Mouse (Mus musculus) kidney, postnatal 0 days (tissue): ENCODE data around the gene Ascl3. TPM values are rescaled to one million over a fixed set of nuclear protein-coding genes. Genes with fewer than 3 reads are reported as not detected.
A peak's percentile ranks its signal among the peaks of the same experiment; 100 is the strongest.

Experiments used
- ATAC-seq: fragments of 200-750 bp; cut with Nextera tagmentation; replicated peaks from 2 replicates; pipeline ENCODE4 v1.8.0; 2017; ENCODE audit warnings: low read depth, moderate number of reproducible peaks, moderate TSS enrichment, moderate library complexity; ENCODE audit not compliant: low FRiP score
- DNase-seq: peaks from one replicate; pipeline ENCODE4 v3.0.0-alpha.2; 2016; ENCODE audit warnings: low spot score
- H3K27ac ChIP-seq: fragments of 300-500 bp; sonication (generic); 2 replicates; pipeline ENCODE4 v1.5.1; 2014; ENCODE audit warnings: mild to moderate bottlenecking
- H3K27me3 ChIP-seq: fragments of 300-500 bp; sonication (generic); 2 replicates; pipeline ENCODE4 v1.6.1; 2014; ENCODE audit warnings: low read length, mixed read lengths; ENCODE audit not compliant: insufficient read depth
- H3K36me3 ChIP-seq: fragments of 300-500 bp; sonication (generic); 2 replicates; pipeline ENCODE4 v1.6.1; 2014; ENCODE audit warnings: low read length, mixed read lengths; ENCODE audit not compliant: insufficient read depth
- H3K4me1 ChIP-seq: fragments of 300-500 bp; sonication (generic); replicated peaks from 2 replicates; pipeline ENCODE4 v1.6.1; 2014; ENCODE audit warnings: antibody characterized with exemption, low read length, mixed read lengths; ENCODE audit not compliant: insufficient read depth
- H3K4me2 ChIP-seq: fragments of 300-500 bp; sonication (generic); 2 replicates; pipeline ENCODE4 v1.6.1; 2014; ENCODE audit warnings: mild to moderate bottlenecking, low read length, moderate library complexity, mixed read lengths
- H3K4me3 ChIP-seq: fragments of 300-500 bp; sonication (generic); replicated peaks from 2 replicates; pipeline ENCODE4 v1.5.1; 2014; ENCODE audit warnings: low read depth, low read length
- H3K9ac ChIP-seq: fragments of 300-500 bp; sonication (generic); 2 replicates; pipeline ENCODE4 v1.6.1; 2014; ENCODE audit warnings: low read depth, low read length
- H3K9me3 ChIP-seq: fragments of 300-500 bp; sonication (generic); replicated peaks from 2 replicates; pipeline ENCODE4 v1.6.1; 2016; ENCODE audit warnings: low read length, inconsistent platforms, mixed read lengths
- CTCF ChIP-seq: IDR thresholded peaks from 2 replicates; pipeline ENCODE4 v1.5.1; 2016; ENCODE audit warnings: antibody characterized with exemption, low read depth, mild to moderate bottlenecking, moderate library complexity
- WGBS: fragments of 180-500 bp; shearing (Covaris S2); extraction: QIAGEN DNeasy Blood & Tissue Kit; methylation state at CpG from one replicate; pipeline ENCODE4 v1.1.7; 2014; 5-methylcytosine and 5-hydroxymethylcytosine counted together
- polyA plus RNA-seq: library from polyadenylated mRNA; unstranded; fragments of >200 nt; fragmentation: Nextera tagmentation; extraction: Ambion mirVana; gene quantifications from 2 replicates; pipeline ENCODE4 v1.2.1, GENCODE M21; 2015

Gene Ascl3
- polyA plus RNA-seq, 1 experiment from 2014 or later: 0.68 TPM

DNA sequence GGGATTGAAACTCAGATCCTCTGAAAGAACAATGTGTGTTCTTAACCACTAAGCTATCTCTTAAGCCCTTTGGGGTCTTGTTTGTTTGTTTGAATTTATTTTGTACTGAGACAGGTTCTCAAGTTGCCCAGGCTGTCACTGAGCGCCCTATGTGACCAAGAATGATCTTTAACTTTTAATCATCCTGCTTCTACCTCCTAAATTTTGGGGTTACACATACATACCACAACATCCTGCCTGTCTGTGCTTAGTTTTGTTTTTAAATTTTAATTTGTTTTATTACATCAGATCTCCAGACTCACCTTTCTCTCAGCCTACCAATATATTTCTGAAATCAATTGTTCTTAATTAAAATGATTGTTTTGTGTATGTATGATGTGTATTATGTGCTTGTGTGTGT, 9.5 kb upstream of the Ascl3 start:
- H3K9ac ChIP-seq: no peak overlapping the region
- H3K4me3 ChIP-seq: no peak overlapping the region
- H3K36me3 ChIP-seq: peaks cover 28% of the 10 kb centered on the region; the same call in 1 of the 2 replicates
- no peak overlapping the region for H3K27ac ChIP-seq
- H3K27me3 ChIP-seq: no peaks in the 10 kb centered on the region
- 100% methylated on average over 1 of the region's 1 CpGs for WGBS
- no peaks in the 10 kb centered on the region for H3K9me3 ChIP-seq
- H3K4me1 ChIP-seq: no peaks in the 10 kb centered on the region
- no peak for TF ChIP-seq CTCF
- no peak overlapping the region for H3K4me2 ChIP-seq
- ATAC-seq: no peak
- DNase-seq: no peak

DNA sequence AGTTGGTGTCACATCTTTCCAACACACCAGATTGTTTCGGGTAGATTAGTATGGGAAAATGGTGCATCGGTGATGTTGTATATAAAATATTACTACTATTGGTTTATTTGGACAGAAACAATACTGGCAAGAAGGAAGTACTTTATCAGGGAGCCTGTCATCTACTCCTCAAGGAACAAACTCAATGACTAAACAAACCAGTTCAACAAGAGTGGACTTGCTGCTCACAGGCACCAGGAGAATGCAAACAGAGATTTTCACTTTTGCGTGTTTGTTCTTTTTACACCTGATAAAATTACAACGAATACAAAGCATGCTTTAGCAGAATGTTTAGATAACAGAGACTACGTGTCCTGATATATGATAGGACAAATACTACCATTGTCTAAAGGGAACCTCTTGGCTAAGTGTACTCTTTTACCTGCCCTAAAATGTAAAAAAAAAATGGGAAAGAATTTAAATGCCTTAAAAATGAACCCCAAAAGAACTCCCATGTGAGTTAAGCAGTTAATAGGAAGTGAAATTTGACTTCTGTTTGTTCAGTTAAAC, 8.4 kb upstream of the Ascl3 start:
- H3K27ac ChIP-seq: no peak overlapping the region
- H3K9ac ChIP-seq: no peak overlapping the region
- H3K4me3 ChIP-seq: no peak overlapping the region
- no peaks in the 10 kb centered on the region for H3K4me1 ChIP-seq
- H3K27me3 ChIP-seq: no peaks in the 10 kb centered on the region
- DNase-seq (no peak), ATAC-seq (no peak)
- H3K9me3 ChIP-seq: no peaks in the 10 kb centered on the region
- no peak for TF ChIP-seq CTCF
- H3K4me2 ChIP-seq: no peak overlapping the region
- WGBS: 59% methylated on average over 5 of the region's 5 CpGs
- peaks cover 29% of the 10 kb centered on the region; the same call in 1 of the 2 replicates for H3K36me3 ChIP-seq

- 0 out of 2 replicates have a peak overlapping the region, but pooled peaks have one; percentile 8 for H3K27ac ChIP-seq
- no peak for TF ChIP-seq CTCF
- DNase-seq (peak; percentile 70), ATAC-seq (no peak)
- WGBS: 73% methylated on average over 4 of the region's 4 CpGs
- H3K4me1 ChIP-seq: no peaks in the 10 kb centered on the region; the same call in 1 of the 2 replicates
- peaks cover 14% of the 10 kb centered on the region; the same call in 1 of the 2 replicates for H3K36me3 ChIP-seq
- no peak overlapping the region for H3K4me2 ChIP-seq
- H3K9me3 ChIP-seq: no peaks in the 10 kb centered on the region
- H3K9ac ChIP-seq: no peak overlapping the region
- no peaks in the 10 kb centered on the region for H3K27me3 ChIP-seq
- no peak overlapping the region for H3K4me3 ChIP-seq
Measured at GRCm38 (mm10) chr7:109734806-109735205, 3.3 kb upstream of the Ascl3 start.

GRCm38 (mm10) chr7:109723697-109724096, 7.8 kb downstream of the Ascl3 start, which contains the start of gene BC051019:
Gene BC051019 (minus strand): TSS chr7:109723850.
- 88% methylated on average over 5 of the region's 5 CpGs for WGBS
- no peak for TF ChIP-seq CTCF
- no peak within 1 kb of the TSS for H3K4me2 ChIP-seq
- no peaks in the 10 kb centered on the region for H3K27me3 ChIP-seq
- H3K9ac ChIP-seq: no peak within 1 kb of the TSS
- DNase-seq (no peak), ATAC-seq (no peak)
- no peaks in the 10 kb centered on the region for H3K4me1 ChIP-seq
- H3K4me3 ChIP-seq: no peak within 1 kb of the TSS
- no peaks in the 10 kb centered on the region for H3K9me3 ChIP-seq
- H3K36me3 ChIP-seq: no peaks in the 10 kb centered on the region
- H3K27ac ChIP-seq: no peak within 1 kb of the TSS

- Histone ChIP-seq H3K27ac (no peak overlapping the region), H3K36me3 (no peaks in the 10 kb centered on the region), H3K4me1 (no peaks in the 10 kb centered on the region), H3K4me3 (no peak overlapping the region), H3K9me3 (no peaks in the 10 kb centered on the region), H3K9ac (no peak overlapping the region), H3K27me3 (no peaks in the 10 kb centered on the region), H3K4me2 (no peak overlapping the region)
- ATAC-seq (no peak), DNase-seq (no peak)
- no peak for TF ChIP-seq CTCF
- 94% methylated on average over 8 of the region's 8 CpGs for WGBS
Measured at GRCm38 (mm10) chr7:109723114-109723513, 8.4 kb downstream of the Ascl3 start.

DNA sequence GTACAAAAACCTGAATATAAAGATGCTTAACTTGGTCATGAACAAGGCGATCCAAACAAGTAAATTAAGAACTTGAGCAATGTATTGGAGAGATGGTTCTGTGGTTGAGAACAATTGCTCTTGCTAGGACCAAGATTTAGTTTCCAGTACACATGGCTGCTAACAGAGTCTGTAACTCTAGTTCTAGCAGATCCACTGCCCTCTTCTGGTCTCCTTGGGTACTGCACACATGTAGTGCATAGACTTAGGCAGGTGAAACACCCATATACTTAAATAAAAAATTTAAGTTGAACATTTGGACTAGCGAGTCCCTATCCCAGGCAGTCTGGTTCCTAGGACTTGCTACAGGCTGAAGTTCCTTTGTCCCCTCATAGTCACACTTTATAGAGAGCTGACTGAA, 8.9 kb downstream of the Ascl3 start:
- Histone ChIP-seq H3K9ac (no peak overlapping the region), H3K4me2 (no peak overlapping the region), H3K9me3 (no peaks in the 10 kb centered on the region), H3K4me3 (no peak overlapping the region), H3K27me3 (no peaks in the 10 kb centered on the region), H3K4me1 (no peaks in the 10 kb centered on the region), H3K36me3 (no peaks in the 10 kb centered on the region), H3K27ac (no peak overlapping the region)
- ATAC-seq (no peak), DNase-seq (no peak)
- peak; percentile 31; the same call in 1 of the 2 replicates for TF ChIP-seq CTCF
- WGBS: 94% methylated on average over 2 of the region's 2 CpGs

- no peak overlapping the region for H3K4me3 ChIP-seq
- H3K4me2 ChIP-seq: no peak overlapping the region
- no peak for ATAC-seq
- peak; percentile 67 for TF ChIP-seq CTCF
- H3K27ac ChIP-seq: no peak overlapping the region
- H3K36me3 ChIP-seq: no peaks in the 10 kb centered on the region
- H3K9ac ChIP-seq: no peak overlapping the region
- H3K4me1 ChIP-seq: no peaks in the 10 kb centered on the region
- 60% methylated on average over 9 of the region's 9 CpGs for WGBS
- no peaks in the 10 kb centered on the region for H3K9me3 ChIP-seq
- peak; percentile 63 for DNase-seq
- H3K27me3 ChIP-seq: no peaks in the 10 kb centered on the region
Measured at GRCm38 (mm10) chr7:109719286-109719685, 12.2 kb downstream of the Ascl3 start.
